Mouse (Mus musculus): Measurements from ENCODE around the gene D10Wsu102e.
A peak's percentile ranks its signal among the peaks of the same experiment; 100 is the strongest.
"Not testable (repeated sequence)": the region's sequence is repeated elsewhere in the genome, so short reads cannot be mapped to it uniquely, and the experiment has no call there.

Gene D10Wsu102e

DNA sequence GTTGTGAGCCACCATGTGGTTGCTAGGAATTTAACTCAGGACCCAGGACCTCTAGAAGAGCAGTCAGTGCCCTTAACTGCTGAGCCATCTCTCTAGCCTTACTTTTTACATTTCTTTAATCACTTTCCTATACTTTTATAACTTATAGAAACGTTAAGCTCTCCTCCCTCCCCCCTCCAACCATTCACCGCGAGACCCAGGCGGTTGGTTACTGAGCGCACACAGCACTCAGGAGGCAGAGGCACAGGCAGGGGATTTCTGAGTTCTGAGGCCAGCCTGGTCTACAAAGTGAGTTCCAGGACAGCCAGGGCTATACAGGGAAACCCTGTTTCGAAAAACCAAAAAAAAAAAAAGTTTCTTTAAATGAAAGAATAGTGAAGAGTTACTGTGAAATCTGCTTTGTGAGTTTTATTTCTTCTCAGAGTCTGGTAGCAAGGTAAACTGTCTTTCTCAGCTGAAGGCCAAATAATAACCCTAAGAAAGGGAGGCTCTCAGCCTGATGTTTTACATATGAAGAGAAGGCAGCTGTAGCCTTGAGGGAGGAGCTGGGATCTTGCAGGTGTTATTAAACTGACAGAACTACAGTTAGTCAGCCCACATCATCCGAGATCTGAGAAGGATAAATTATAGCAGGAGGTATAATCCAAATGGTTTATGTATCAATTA lies 14.2 kb upstream of the D10Wsu102e start:
- ATAC-seq (ENCODE audit: insufficient number of reproducible peaks, low FRiP score, low TSS enrichment) = no peak

- no peak for ATAC-seq (ENCODE audit: insufficient number of reproducible peaks, low FRiP score, low TSS enrichment)
These were observed 13.7 kb upstream of the D10Wsu102e start for GRCm38 (mm10) chr10:83346359-83346736.

GRCm38 (mm10) chr10:83347494-83347893 lies 12.5 kb upstream of the D10Wsu102e start:
- no peak for ATAC-seq (ENCODE audit: insufficient number of reproducible peaks, low FRiP score, low TSS enrichment)

- no peak for ATAC-seq (ENCODE audit: insufficient number of reproducible peaks, low FRiP score, low TSS enrichment)
These were observed 9.3 kb upstream of the D10Wsu102e start for GRCm38 (mm10) chr10:83350689-83351088.

DNA sequence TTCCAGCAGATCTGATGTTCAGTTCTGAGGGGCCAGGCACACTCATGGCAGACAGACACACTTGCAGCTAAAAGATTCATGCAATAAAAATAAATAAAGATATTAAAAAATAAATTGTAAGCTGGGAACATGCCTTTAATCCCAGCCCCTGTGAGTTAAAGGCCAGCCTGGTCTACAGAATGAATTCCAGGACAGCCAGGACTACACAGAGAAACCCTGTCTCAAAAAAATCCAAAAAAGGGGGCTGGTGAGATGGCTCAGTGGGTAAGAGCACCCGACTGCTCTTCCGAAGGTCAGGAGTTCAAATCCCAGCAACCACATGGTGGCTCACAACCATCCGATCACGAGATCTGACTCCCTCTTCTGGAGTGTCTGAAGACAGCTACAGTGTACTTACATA lies 8.2 kb upstream of the D10Wsu102e start:
- ATAC-seq (ENCODE audit: insufficient number of reproducible peaks, low FRiP score, low TSS enrichment) = not testable (repeated sequence)

DNA sequence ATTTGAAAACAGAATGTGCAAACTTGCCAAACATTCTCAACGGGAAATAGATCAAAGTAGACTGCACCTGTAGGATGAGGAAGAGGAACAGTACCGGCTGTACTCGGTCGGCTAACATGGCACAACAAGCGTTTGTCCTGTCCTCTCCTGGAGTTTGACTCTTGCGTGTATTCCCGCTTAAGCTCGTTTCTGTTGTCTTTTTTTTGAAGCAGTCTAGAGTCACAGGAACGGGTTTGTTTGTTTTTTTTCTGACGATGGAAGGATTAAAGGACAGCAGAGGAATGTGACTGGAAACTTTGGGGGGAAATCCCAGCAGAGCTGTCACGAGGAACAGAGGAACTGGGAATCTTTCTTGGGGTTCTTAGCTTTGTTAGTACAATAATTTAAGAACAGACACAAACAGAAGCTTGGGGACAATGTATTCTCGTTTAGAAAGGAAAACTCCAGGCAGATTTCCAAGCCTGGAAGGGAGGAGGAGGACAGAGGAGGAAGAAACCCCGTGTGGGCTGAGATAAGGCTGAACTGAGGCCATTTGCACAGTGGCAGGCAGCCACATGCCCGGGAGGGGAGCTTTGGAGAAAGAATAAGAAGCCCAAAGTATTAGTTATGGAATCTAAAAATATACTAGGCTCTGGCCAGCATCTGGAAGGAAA lies 6.2 kb upstream of the D10Wsu102e start:
- no peak for ATAC-seq (ENCODE audit: insufficient number of reproducible peaks, low FRiP score, low TSS enrichment)

- peak; percentile 68; the same call in 1 of the 2 replicates for ATAC-seq (ENCODE audit: insufficient number of reproducible peaks, low FRiP score, low TSS enrichment)
These were observed 5.7 kb upstream of the D10Wsu102e start for GRCm38 (mm10) chr10:83354333-83354719.

- no peak for ATAC-seq (ENCODE audit: insufficient number of reproducible peaks, low FRiP score, low TSS enrichment)
These were observed 3.6 kb upstream of the D10Wsu102e start for GRCm38 (mm10) chr10:83356416-83356815.

DNA sequence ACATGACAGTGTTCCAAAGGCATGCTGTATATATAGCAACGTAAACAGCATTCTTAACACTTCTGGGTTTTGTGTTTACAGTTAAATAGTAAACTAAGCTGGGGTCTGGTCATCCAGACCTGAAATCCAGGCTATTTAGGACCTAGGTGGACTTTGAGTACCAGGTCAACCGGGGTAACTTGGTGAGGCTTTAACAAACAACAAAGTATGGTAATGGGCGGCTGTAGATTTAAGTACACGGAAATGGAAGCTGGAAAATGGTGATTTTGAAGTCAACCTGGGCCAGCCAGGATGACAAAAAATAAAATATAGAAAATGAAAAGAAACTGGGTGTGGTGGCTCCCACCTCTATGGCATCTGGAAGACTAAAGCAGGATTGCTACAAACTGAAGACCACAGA lies 570 bp upstream of the D10Wsu102e start:
- no peak for ATAC-seq (ENCODE audit: insufficient number of reproducible peaks, low FRiP score, low TSS enrichment)

DNA sequence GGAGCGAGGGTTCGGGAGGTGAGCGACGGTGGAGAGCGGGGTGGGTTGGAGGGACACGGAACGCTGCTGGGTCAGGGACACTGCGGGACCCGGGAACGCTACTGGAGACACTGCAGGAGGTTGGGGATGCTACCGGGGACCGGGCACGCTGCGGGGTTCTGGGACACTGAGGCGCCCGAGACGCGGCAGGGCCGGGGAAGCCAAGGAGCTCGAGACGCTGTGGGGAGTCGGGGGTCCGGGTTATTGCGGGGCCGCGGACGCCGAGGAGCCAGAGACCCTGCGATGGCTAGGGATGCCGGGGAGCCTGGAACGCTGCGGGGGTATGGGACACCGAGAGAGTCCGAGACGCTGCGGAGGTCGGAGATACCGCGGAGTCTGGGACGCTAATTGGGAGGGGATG lies 335 bp downstream of the D10Wsu102e start:
- no peak for ATAC-seq (ENCODE audit: insufficient number of reproducible peaks, low FRiP score, low TSS enrichment)

DNA sequence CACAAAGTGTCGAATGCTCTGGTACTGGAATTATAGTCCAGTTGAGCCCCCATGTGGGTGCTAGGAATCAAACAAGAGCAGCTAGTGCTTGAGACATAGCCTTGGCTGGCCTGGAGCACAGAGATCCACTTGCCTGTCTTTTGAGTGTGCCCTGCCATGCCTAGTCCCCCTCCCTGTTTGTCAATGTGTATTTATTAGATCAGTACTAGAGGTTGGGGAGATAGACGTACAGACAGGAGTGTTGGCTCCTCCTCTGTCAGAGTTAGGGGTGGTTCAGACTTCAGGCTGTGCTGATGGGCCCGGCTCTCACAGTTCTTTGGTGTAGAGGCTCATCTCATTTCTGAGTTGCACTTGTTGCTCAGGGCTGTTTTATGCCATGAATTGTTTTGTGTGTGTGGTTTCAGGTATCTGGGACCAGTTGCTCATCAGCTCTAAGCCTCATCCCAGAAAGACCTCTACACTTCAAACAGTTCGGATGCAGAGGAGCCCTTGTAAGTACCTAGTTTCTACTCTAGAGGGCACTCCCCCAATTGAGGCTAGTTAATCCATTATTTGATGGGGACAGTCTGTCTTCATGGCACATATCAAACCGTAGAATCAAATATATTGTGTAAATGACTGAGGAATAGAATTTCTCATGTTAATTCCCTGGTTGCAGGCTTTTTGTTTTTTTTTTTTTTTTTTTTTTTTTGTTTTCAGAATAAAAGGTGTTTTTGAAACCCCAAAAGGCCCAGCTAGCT lies 1.8 kb downstream of the D10Wsu102e start:
- no peak for ATAC-seq (ENCODE audit: insufficient number of reproducible peaks, low FRiP score, low TSS enrichment)

DNA sequence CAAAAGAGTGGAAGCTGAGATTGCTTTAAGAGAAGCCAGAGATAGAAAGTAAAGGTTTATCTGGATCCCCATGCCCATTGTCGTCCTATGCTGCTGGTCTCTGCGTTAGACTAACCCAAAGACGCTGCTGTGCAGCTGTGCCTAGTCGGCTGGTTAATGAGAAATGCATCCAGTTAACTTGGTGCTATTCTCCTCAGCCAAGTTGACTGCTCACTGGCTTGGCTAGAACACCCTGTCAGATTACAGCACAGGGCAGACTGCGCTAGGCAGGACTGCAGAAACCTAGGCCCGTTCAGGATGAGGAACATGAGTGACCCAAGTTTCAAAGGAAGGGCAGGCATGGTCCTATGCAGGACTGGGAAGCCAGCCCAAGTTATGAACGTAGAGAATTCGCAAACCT lies 3.4 kb downstream of the D10Wsu102e start:
- ATAC-seq (ENCODE audit: insufficient number of reproducible peaks, low FRiP score, low TSS enrichment) = no peak

- no peak for ATAC-seq (ENCODE audit: insufficient number of reproducible peaks, low FRiP score, low TSS enrichment)
These were observed 8.9 kb downstream of the D10Wsu102e start for GRCm38 (mm10) chr10:83368918-83369317.

DNA sequence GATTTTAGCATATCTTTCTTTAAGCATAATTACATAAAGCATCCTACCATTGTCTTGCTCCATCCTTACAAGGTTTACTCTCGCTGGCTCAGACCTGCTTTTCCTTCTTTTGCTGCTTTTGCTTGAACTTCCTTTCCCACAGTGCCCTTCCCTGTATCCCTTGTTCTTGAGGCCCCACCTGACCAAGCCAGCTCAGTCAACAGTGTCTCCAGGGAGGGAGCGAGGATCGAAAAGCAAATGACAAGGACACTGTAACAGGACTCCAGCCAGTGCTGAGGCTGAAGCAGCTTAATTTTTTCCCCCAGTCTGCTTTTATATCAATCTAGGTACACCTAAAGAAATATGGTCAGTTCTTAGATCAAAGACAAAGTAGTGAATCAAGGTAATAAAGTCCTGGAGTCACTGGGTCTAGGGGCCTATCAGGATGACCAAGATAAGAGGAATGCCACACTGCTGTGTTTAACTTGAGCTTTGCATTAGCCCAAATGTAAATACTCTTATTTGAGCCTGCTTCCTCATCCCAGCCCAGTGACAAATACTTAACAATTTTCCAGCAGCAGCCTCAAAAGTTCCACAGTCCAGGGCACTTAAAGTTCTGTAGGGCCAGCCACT lies 14.1 kb downstream of the D10Wsu102e start:
- no peak for ATAC-seq (ENCODE audit: insufficient number of reproducible peaks, low FRiP score, low TSS enrichment)

- not testable (repeated sequence) for ATAC-seq (ENCODE audit: insufficient number of reproducible peaks, low FRiP score, low TSS enrichment)
These were observed 15.4 kb downstream of the D10Wsu102e start for GRCm38 (mm10) chr10:83375458-83375857.

GRCm38 (mm10) chr10:83376911-83377682 lies 17.1 kb downstream of the D10Wsu102e start:
- ATAC-seq (ENCODE audit: insufficient number of reproducible peaks, low FRiP score, low TSS enrichment) = no peak

GRCm38 (mm10) chr10:83378083-83378833 lies 18.2 kb downstream of the D10Wsu102e start:
- ATAC-seq (ENCODE audit: insufficient number of reproducible peaks, low FRiP score, low TSS enrichment) = no peak

DNA sequence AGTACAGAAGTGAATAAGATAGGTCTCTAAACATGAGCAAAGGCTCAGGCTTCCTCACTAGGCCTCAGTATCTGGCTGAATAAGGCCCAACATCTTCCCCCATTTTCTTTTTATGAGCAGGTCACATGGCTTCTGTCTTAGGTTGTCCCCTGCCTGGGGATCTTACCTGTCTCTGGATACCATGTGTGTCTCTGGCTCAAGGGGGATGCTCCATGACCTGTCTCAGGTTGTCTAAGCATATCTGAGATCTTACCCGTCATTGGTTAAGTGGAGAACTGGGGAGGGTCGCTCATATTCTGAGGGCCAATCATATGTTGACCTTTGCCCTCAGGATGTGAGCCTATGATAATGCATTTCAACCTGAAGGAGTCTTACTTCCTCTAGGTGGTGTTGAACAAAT lies 20.5 kb downstream of the D10Wsu102e start:
- ATAC-seq (ENCODE audit: insufficient number of reproducible peaks, low FRiP score, low TSS enrichment) = no peak

- ATAC-seq (ENCODE audit: insufficient number of reproducible peaks, low FRiP score, low TSS enrichment) = no peak
These were observed 22.5 kb downstream of the D10Wsu102e start for GRCm38 (mm10) chr10:83382528-83382927.

- ATAC-seq (ENCODE audit: insufficient number of reproducible peaks, low FRiP score, low TSS enrichment) = no peak
These were observed 23.0 kb downstream of the D10Wsu102e start for GRCm38 (mm10) chr10:83382988-83383387.
